Mouse (Mus musculus) thymus, adult 2 months (tissue): ENCODE results near the gene Por. TPM values are rescaled to one million over a fixed set of nuclear protein-coding genes. Genes with fewer than 3 reads are reported as not detected.

Source experiments
- DNase-seq: peaks from one replicate; pipeline ENCODE4 v3.0.0; 2021
- H3K27ac ChIP-seq: fragments of 200-500 bp; 2 replicates; pipeline ENCODE4 v1.5.1; 2012; ENCODE audit warnings: low read length, control low read depth; ENCODE audit not compliant: control insufficient read depth, insufficient read depth
- H3K27me3 ChIP-seq: fragments of 200-500 bp; 2 replicates; pipeline ENCODE4 v1.6.1; 2012; ENCODE audit warnings: mild to moderate bottlenecking, low read length, moderate library complexity, mixed read lengths; ENCODE audit not compliant: control insufficient read depth, insufficient read depth
- H3K36me3 ChIP-seq: fragments of 200-500 bp; 2 replicates; pipeline ENCODE4 v1.6.1; 2012; ENCODE audit warnings: mild to moderate bottlenecking, low read length, moderate library complexity; ENCODE audit not compliant: control insufficient read depth, insufficient read depth
- H3K4me1 ChIP-seq: fragments of 200-500 bp; replicated peaks from 2 replicates; pipeline ENCODE4 v1.6.1; 2012; ENCODE audit warnings: low read length; ENCODE audit not compliant: control insufficient read depth, insufficient read depth
- H3K4me3 ChIP-seq: fragments of 200-500 bp; 2 replicates; pipeline ENCODE4 v1.5.1; 2012; ENCODE audit warnings: mild to moderate bottlenecking, low read length, control low read depth, moderate library complexity; ENCODE audit not compliant: control insufficient read depth, insufficient read depth
- CTCF ChIP-seq: fragments of 200-500 bp; IDR thresholded peaks from 2 replicates; pipeline ENCODE4 v1.5.1; 2012; ENCODE audit warnings: mild to moderate bottlenecking, control low read depth, low read length, moderate library complexity, borderline replicate concordance; ENCODE audit not compliant: control insufficient read depth, poor library complexity, insufficient read depth; ENCODE audit errors: extremely low read depth
- POLR2A ChIP-seq: fragments of 200-500 bp; IDR thresholded peaks from 2 replicates; pipeline ENCODE4 v1.6.1; 2012; ENCODE audit warnings: mild to moderate bottlenecking, low read length, control low read depth, moderate library complexity; ENCODE audit not compliant: control insufficient read depth, poor library complexity, insufficient read depth; ENCODE audit errors: extremely low read depth
- WGBS: fragments of 180-500 bp; shearing (Covaris S2); methylation state at CpG from one replicate; pipeline ENCODE4 v1.1.7; 2018; 5-methylcytosine and 5-hydroxymethylcytosine counted together
- polyA plus RNA-seq: library from polyadenylated mRNA; depleted of rRNA; stranded (reverse); fragments of >200 nt; gene quantifications from 2 replicates; pipeline ENCODE4 v1.2.3, GENCODE M21; 2012

Por gene
- polyA plus RNA-seq, 1 experiment: 132 TPM

DNA sequence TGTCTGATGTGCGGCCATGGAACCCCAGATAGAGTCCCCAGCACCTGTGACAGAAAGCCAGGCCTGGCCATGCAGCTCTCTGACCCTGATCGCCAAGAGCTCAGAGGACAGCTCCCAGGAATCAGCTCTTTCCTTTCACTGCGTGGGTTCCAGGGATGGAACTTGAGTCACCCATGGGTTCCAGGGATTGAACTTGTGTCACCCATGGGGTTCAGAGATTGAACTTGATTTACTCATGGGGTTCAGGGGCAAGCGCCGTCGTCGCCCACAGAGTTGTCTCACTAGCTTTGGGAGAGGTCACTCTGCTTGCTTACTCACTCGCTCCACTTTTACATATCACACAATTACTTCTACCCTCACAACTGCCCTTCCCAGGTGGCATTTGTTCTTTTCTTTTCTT is 51.2 kb downstream of the Por start:
- Histone ChIP-seq H3K4me3 (no peak overlapping the region), H3K4me1 (no peaks in the 10 kb centered on the region), H3K27ac (no peak overlapping the region), H3K36me3 (peaks cover 10% of the 10 kb centered on the region; the same call in 1 of the 2 replicates), H3K27me3 (no peaks in the 10 kb centered on the region)
- TF ChIP-seq POLR2A: no peak
- no peak for TF ChIP-seq CTCF
- 99% methylated on average over 8 of the region's 8 CpGs for WGBS
- DNase-seq: no peak

- no peaks in the 10 kb centered on the region for H3K4me1 ChIP-seq
- H3K27ac ChIP-seq: no peak overlapping the region
- TF ChIP-seq CTCF (no peak), POLR2A (no peak)
- DNase-seq: no peak
- H3K4me3 ChIP-seq: no peak overlapping the region
- peaks cover 5% of the 10 kb centered on the region; the same call in 1 of the 2 replicates for H3K36me3 ChIP-seq
- WGBS: 94% methylated on average over 11 of the region's 11 CpGs
- no peaks in the 10 kb centered on the region for H3K27me3 ChIP-seq
Observed at GRCm38 (mm10) chr5:135722121-135722520, 52.3 kb downstream of the Por start.

DNA sequence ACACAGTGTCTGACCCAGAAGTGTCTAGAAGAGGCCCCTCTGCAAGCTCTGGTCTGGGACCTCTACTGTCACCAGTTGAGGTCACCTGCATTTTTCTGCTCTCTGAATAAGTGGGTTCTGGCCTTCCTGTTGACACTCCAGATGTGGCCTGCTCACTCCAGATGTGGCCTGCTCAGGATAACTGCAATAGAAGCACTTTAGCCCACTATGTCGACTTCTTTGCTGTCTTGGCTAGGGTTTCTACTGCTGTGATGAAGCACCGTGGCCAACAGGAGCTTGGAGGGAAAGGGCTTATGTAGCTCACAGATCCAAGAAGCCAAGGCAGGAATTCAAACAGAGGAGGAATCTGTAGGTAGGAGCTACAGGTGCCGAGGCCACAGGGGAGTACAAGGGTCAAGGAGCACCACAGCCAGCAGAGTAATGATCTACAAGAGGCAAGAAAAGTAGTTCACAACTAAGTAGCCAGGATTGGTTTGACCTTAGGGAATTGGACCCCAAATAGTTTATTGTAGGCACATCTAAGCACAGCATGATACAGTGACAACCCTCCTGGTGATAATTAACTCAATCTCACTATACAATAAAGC is 53.4 kb downstream of the Por start:
- WGBS: 67% methylated on average over 3 of the region's 3 CpGs

GRCm38 (mm10) chr5:135724536-135725322 is 54.9 kb downstream of the Por start:
- 92% methylated on average over 9 of the region's 9 CpGs for WGBS
- Histone ChIP-seq H3K27me3 (no peaks in the 10 kb centered on the region), H3K4me1 (no peaks in the 10 kb centered on the region), H3K27ac (no peak overlapping the region), H3K4me3 (no peak overlapping the region), H3K36me3 (peaks cover 4% of the 10 kb centered on the region)
- no peak for TF ChIP-seq CTCF
- TF ChIP-seq POLR2A: no peak
- DNase-seq: no peak

More for the DNA sequence above, 53.4 kb downstream of the Por start:
- Histone ChIP-seq H3K4me3 (no peak overlapping the region), H3K27me3 (no peaks in the 10 kb centered on the region), H3K27ac (no peak overlapping the region), H3K36me3 (no peaks in the 10 kb centered on the region), H3K4me1 (no peaks in the 10 kb centered on the region)
- DNase-seq: no peak
- no peak for TF ChIP-seq POLR2A

DNA sequence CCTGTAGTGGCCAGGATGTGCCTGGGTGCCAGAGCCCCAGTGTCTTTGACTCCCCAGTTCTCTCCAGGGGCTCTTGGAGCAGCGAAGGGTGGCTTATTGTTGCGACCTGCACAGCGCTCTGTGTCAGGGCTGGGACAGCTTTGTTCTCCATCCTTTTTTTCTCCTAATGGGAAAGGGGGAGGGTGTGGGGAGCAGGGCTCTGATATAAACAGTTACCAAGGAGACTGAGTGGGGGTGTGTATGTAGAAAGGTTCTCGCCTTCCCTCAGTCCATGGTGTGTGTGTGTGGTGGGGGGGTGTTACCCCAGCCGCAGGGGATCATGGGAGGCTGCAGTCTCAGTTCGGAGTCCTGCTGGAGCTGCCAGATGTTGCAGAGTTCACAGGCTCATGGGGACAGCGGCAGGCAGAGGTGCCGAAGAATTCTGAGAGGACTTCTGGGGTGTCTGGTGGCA is 55.6 kb downstream of the Por start:
- H3K4me3 ChIP-seq: no peak overlapping the region
- TF ChIP-seq CTCF (no peak), POLR2A (no peak)
- no peaks in the 10 kb centered on the region for H3K27me3 ChIP-seq
- H3K4me1 ChIP-seq: no peaks in the 10 kb centered on the region
- peaks cover 11% of the 10 kb centered on the region for H3K36me3 ChIP-seq
- WGBS: 94% methylated on average over 8 of the region's 8 CpGs
- no peak overlapping the region for H3K27ac ChIP-seq
- no peak for DNase-seq

- no peak for DNase-seq
- no peak for TF ChIP-seq CTCF
- no peak for TF ChIP-seq POLR2A
- no peaks in the 10 kb centered on the region for H3K27me3 ChIP-seq
- no peaks in the 10 kb centered on the region for H3K4me1 ChIP-seq
- H3K27ac ChIP-seq: no peak overlapping the region
- H3K4me3 ChIP-seq: no peak overlapping the region
- WGBS: 99% methylated on average over 6 of the region's 6 CpGs
- peaks cover 14% of the 10 kb centered on the region for H3K36me3 ChIP-seq
Observed at GRCm38 (mm10) chr5:135725991-135726390, 56.2 kb downstream of the Por start.
